Mouse (Mus musculus): ENCODE results near the gene Cyb5b. TPM values are rescaled to one million over a fixed set of nuclear protein-coding genes. Genes with fewer than 3 reads are reported as not detected.
"Not testable (repeated sequence)": the region's sequence is repeated elsewhere in the genome, so short reads cannot be mapped to it uniquely, and the experiment has no call there.

Gene Cyb5b
- polyA plus RNA-seq, 1 experiment, result 136 TPM

DNA sequence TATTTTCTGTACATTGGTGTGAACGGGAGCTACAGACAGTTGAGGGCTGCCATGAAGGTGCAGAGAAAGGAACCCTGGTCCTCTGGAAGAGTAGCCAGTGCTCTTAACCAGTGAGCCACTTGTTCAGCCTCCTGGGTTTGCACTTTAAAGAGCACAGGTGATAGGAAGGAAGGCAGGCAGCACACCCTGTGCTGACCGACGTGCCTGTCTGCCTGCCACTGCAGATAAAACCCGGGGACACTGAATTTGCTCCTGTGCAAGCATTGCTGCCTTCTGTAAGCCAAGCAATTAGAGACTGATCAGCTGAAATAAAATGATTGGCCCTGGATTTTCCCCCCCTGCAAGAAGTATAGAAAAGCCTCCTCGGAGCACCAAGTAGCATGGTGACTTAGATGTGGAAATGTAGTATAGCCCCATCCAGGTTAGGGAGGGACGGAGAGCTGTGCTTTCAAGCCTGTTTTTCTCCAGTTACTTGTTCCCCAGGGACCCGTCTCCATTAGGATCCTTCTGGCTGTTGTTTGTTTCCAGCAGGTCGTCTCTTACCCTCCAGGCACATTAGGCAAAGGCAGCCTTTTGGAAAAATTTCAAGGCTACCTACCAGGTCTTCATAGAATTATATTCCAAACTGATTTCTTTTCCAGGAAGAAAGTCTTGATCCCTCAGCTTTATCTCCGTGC is 22.7 kb downstream of the Cyb5b start:
- DNase-seq (ENCODE audit: low spot score), result no peak

DNA sequence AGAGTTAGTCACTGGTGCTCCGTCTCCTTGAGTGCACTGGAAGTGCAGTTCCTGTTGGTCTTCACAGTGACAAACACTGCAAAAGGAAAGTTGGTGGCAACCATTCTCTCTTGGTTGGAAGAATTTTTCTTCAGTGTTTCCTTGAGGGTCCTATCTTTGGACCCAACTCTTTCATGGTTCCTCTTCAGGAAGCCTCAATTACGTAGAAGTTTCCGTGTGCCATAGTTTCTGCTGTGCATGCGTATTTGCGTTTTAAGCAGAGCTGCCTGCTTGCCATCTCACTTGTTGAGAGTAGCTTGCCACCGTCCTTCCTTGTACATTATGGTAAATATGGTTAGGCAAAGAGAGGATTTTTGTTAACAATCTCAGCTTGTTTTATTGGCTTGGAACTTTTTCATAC is 30.7 kb downstream of the Cyb5b start:
- DNase-seq (ENCODE audit: low spot score), result no peak

DNA sequence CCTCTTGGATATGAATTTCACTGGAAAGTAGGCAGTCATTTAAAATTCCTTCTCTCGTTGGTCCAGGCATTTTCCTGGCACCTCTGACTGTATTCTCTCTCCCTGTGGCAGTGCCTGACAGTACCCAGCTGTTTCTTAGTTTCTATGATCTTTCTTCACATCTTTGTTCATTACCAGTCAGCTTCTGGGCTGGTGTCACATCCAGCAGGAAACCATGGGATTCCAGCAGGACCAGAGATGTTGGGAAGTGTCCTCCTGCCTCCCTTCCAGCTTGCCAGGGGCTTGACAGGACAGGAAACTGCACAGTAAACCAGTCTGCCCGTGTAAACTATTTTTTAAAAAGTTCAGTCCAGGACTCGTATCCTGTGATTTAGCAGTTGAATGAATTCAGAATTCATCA is 34.6 kb downstream of the Cyb5b start:
- DNase-seq (ENCODE audit: low spot score), result no peak

DNA sequence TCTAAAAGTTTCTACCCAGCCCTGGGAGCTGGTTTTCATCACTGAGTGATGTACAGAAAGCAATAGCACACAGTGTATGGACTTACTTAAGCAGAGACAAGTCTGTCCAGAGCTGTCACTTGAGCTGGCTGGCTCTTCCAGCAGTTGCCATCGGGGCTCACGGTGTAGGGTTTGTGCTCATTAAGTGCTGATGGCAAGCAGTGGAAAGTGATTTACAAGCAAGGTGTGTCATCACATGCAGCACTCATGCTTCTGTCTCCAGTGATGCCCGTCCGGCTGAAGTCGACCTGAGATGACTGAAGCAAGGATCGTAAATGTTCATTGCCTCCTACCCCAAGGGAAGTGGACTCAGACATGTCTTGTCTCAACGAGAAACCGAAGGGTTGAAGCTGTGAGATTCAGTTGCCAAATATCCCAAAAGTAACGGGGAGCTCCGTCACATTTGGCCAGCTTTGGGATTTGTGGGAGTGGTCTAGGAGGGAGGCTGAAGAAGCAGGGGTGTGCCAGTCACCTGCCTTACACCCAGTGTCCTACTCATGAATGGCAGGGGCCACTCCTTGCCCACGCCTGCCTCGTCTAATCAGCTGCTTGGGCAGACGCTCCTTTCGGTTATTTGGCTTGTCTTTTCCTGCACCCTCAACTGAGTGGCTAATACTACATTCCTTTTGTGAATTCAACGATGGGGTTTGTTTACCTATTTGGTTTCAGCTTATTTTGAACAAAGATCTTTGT is 36.4 kb downstream of the Cyb5b start:
- DNase-seq (ENCODE audit: low spot score), result no peak

DNA sequence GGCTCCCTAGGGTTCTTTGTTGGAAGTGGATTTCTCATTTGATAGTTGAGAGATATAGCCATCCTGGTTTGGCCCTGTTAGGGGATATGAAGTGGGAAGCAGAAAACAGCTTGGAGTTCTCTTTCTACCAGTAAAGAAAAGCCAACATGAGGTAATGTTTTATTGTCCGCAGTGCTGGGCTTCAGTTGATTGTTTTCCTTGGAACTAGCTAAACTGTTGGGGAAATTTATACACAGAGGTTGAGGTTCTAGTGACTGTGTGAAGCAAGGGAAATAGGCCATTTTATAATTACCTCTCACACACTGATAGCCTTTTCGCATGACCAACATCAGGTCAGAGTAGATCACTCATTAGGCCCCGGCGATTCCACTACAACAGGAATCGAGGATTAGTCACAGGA is 37.2 kb downstream of the Cyb5b start:
- no peak for DNase-seq (ENCODE audit: low spot score)

DNA sequence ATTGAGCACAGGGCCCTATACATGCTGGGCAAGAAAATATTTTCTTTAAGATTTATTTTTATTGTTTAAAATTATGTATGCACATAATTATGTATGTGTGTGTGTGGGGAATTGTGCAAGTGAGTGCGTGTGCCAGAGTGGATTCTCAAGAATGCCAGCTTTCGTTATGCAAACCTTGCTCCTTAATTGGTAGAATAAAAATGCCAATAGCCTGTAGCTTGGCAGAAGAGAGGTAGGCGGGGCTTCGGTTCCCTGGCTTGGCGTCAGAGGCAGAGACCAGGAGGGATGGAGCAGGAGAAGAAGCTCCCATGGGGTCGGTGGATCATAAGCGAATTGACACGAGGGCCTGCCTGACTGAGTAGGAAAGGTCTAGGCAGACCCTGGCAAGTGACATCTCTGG is 42.2 kb downstream of the Cyb5b start:
- no peak for DNase-seq (ENCODE audit: low spot score)

DNA sequence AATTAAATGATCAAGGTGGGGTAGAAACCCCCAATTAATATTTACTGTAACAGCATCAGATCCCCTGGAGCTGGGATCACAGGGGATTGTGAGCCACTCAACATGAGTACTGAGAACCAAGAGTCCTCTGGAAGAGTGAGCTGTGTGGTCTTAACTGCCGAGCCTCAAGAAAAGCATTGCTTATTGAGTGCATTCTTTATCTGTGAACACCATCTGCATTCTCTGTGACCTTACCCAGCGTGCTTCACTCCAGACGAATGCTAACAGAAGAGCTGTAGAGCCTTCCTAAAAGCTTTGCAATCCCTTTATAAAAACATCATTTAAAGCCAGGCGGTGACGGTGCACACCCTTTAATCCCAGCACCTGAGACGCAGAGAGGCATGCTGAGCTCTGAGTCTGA is 42.9 kb downstream of the Cyb5b start:
- DNase-seq (ENCODE audit: low spot score), result no peak

DNA sequence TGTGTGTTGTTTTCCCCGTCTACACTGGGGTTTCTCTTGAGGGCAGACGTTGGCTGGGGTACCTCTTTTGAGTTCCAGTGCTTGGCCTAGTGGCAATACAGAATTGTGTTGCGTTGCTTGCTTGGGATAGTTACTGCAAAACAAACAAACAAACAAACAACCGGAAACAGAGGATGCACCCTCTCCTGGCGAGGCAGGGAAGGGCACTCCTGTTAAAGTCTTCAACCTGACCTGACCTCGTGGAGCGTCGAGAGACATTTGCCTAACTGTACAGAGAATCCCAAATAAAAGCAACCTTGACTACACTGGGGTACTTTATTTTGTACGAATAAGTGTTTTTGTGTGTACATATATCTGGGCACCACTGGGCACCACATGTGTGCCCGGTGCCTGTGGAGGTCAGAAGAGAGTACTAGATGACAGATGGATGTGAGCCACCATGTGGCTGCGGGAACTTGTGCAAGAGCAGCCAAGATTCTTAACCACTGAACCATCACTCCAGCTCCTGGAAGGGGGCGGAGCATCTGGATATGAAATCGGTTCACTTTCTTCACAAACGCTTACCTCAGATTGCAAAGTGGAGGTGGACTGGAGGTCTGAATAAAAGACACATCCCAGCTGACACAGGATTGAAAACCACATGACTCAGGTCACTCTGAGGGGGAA is 44.5 kb downstream of the Cyb5b start:
- no peak for DNase-seq (ENCODE audit: low spot score)

DNA sequence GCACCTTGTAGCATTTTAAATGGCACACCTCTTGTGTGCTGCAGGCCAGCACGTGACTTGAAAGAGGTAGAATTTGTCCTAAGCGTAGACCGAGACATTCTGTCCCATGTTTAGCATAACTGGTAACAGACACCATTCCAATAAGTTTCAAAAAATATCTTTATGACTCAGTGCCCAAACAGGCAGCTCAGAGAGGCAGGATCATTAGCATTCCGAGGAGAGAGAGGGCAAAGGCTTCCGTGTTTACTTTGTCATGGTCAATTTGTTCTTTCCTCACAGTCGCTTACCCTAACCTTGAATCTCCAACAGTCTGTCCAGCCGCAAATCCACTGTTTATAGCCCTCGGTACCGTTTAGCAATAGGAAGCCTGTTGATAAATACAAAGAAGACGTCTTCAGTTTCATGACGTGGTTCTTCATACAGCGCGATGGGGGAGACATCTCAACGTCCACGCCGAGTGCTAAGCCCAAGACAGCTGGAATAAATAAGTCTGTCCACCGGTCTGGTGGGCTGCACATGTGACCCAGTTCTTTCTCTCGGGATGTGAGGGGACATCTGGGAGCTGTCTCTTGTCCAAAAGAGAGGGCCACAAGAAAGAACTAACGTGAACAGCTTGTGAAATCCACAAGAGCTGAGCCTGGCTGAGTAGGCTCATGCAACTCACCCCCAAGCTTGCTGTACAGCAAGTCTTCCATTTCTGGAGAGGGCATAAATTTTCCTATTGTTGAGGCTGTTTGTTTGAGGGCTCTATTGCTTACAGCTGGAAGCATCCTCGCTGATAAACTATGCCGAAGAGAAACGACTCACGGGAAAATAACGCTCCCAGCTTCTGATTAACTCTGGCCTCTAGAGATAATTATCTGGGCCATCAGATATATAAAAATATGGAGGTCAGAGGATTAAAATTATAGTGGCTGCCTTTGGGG is 47.7 kb downstream of the Cyb5b start:
- no peak for DNase-seq (ENCODE audit: low spot score)

DNA sequence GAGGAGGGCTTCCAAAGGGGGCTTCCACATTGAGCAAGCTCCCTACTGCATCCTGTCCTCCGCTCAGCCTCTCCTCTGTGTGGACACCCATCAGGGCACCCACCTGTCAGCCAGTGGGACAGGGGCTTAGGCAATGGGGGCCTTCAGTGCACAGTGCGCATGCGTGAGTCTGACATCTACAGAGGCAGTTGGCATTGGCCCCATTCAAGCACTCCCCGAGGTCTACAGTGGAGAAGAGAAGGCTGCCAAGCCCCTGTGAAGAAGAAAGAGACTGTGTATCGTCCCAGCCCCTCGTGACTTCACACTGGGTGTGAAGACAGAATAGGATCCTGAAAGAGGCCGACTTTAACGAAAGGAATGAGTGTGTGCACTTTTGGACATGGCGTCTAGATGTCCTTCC is 54.7 kb downstream of the Cyb5b start:
- no peak for DNase-seq (ENCODE audit: low spot score)

DNA sequence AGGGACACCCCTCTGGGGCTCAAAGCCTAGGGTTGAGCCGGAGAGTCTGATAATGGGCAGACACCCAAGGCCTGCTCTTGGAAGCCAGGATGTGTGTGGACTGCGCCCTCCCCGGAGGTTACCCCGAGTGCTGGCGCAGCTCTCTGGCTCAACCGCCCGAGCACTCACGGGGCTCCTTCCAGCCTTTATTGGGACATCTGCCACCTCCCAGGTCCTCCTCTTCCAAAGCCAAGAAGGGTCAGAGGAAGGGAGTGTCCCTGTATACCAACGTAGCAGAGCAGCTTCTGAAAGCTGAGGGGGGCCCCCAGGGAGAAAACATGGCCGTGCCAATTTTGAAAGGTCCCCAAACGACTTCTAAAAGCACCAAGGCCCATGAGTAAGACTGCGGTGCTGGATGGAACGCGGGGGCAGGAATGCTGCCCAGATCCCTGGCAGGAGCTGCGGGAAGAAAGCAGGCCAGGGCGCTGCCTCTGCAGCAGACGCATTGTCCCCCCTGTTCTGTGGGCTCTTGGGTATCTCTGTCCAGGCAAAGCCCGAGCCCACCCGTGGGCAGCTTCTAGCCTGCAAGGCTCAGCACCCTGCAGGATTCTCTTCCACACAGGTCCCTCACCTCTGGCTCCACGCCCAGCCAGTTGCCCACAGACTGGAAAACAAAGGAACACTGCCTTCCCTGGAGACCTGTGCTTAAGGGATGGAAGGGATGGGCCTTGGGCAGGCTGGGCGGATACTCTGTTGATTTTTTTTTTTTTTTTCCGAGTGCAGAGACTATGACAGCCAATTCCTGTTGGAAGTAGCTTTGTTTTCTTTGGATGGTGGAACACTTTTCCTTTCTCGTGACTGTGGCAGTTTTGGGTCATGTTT is 55.5 kb downstream of the Cyb5b start:
- peak; percentile 43 for DNase-seq (ENCODE audit: low spot score)

DNA sequence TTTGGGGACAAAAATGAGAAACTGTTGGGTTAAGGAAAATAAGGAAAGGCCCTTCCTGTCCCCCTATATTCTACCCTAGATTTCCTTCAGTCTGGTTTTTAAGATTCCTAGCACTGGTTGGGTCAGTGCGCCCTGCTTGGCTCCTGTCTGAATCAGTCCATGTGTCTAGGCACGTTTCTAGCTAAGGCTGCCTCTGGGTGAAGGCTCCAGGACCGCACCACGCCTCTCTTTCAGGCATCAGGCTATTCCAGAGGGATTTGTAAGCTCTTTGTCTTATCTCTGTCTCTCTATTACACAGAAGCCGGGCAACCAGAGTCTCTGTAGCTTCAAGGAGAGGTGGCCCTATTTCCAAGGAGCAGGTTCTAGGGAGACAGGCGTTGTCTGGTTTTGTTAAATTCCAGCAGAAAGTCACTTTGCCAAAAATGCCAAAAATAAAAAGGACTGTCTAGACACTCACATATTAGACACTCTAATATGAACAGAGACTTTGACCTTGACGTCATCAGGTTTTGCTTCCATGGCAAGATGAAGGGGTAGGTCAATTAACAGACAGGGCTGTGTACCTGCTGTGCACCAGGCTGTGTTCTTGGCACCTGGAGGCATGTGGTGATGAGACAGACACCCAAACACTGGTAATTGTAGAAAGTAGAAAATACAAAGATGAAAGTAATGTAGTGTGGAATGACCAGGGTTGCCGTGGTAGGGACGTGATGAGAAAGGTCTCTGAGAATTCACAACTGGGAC is 56.5 kb downstream of the Cyb5b start:
- DNase-seq (ENCODE audit: low spot score), result no peak

DNA sequence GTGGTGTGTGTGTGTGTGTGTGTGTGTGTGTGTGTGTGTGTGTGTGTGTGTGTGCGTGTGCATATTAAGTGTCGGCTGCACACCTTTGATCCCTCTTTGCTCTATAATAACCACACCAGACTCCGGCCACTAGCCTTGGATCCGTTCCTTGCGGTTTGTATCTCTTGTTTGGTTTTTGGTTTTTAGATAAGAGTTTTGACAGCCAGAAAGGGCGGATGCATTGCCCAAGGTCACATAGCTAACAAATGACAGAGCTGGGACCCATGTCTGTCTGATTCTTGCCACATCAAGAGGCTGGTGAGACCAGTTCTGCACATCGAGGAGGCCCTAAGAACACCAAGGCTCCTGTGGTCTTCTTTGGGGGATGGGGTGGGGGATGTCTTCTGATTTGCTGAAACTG is 58.7 kb downstream of the Cyb5b start:
- DNase-seq (ENCODE audit: low spot score), result no peak

DNA sequence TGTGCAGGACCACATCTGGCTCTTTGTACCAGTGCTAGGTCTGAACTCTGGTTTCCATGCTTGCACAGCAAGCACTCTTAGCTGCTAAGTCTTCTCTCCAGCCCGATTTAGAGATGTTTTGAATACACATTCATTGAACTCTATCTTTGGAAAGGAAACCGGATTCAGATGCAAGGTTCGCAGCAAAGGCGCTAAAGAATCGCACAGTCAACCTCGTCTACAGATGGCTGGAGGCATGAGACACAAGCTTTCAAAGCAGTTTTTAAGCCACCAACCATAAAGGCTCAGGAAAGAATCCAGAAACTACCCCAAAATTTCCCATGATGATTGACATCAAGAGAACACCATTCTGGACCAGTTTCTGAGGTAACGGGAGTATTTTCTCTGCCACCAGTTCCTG is 61.6 kb downstream of the Cyb5b start:
- DNase-seq (ENCODE audit: low spot score), result no peak

DNA sequence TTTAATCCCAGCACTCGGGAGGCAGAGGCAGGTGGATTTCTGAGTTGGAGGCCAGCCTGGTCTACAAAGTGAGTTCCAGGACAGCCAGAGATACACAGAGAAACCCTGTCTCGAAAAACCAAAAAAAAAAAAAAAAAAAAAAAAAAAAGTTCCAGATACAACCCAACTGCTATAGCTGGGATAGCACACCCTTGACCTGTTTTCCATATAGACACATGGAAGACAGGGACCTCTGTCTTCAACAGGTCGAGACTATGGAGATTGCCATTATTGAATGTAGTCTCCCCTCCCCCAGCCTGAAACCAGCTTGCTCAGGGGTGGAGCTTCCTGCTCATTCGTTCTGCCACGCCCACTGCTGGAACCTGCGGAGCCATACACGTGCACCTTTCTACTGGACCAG is 66.8 kb downstream of the Cyb5b start:
- not testable (repeated sequence) for DNase-seq (ENCODE audit: low spot score)

DNA sequence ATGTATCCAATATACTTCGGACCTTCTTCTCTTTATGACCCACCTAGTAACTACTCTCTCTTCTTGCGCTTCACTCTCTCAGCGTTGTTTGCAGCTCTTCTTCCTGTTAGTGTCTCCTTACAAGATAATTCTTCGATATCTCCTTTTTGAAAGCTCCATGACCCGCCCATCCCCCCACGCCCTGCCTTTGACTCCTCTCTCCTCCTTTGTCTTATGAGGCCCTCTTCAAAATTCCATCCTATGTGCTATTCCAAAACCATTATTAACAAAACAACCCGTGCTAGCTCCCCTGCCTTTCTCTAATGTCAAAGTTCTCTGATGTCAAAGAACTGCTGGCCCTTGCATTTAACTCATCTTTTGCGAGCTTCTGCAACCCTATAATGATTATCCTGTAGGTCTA is 67.7 kb downstream of the Cyb5b start:
- DNase-seq (ENCODE audit: low spot score), result no peak

DNA sequence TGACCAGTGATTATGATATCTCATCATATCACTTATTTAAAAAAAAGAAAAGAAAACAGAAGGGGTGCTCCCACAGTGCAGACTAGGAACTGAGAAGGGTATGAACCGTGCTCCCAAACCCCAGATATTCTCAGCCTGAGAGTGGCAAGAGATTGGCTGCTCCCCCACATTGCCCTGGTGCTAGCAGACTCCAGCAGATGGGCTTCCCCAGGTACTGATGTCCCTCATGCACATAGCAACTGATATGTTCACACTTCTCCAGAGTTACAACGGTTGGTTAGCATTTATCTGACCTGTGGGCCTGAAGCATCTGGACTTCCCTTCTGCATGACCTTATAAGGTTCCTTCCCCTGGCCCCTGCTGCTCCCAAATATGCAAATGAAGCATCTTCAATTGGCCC is 68.6 kb downstream of the Cyb5b start:
- no peak for DNase-seq (ENCODE audit: low spot score)

DNA sequence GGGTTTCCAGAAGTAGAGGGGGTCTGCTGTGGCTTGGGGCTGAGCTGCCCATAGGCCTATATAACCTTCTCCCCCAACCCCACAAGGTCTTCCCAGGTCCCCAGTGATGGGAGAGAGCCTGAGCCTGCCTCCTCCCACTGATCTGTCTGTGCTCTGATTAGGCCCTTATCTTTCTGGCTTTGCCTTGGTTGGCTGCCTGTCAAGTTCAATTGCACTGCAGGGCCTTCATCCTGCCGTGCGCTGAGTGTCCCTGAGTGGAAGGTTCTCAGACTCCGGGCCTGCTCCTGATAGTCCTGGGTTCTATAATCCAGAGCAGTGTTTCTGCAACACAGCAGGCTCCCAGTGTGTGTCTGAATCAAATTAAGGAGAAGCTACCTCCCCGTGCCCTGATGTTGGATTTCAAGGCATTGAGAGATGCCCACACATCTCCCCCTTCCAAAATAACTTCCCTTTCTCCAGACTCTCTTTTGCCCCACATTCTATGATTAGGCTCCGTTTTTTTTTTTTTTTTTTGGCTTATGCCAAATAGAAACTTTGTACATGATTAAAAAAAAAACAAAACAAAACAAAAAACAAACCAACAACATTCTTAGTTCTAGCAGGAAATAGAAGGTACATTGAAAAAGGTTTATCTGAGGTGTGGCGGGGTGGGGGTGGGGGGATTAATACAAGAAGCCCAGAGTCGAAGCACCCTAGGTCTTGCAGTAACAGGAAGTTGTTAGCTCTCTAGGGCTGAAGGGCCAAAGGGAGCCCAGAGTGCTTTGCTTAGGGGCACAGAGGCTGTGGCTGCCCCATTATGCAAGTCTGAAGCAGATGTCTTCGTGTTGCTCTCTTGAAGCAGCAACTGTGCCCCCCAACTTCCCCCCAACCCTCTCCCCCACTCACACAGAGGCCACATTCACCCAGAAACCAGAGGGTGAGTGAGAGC is 71.7 kb downstream of the Cyb5b start:
- no peak for DNase-seq (ENCODE audit: low spot score)

DNA sequence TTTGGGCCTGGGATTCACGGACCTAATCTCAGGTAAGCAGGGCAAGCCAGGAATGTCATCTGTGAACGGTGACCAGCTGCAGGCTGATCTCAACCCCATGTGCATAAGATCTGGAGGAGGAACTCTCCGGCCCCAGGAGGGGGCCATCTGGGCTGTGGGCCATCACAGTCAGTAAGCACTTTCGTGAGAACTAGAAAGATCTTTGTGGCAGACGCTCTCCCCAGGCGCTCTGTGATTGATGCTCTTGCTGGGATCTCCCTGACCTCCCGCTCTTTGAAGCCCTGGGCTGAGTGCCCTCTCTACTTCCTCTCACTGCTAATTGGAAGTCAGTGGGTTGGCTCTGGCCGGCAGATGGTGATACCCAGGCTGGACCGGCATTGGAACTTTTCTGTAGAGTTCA is 75.7 kb downstream of the Cyb5b start:
- no peak for DNase-seq (ENCODE audit: low spot score)

All from urinary bladder, adult 2 months (tissue).